Mouse (Mus musculus) ES-Bruce4 (cell line): ENCODE measurements around the gene Rapgef1. TPM values are rescaled to one million over a fixed set of nuclear protein-coding genes. Genes with fewer than 3 reads are reported as not detected.
"Not testable (repeated sequence)": the region's sequence is repeated elsewhere in the genome, so short reads cannot be mapped to it uniquely, and the experiment has no call there.

Experiments used
- H3K27ac ChIP-seq: 2 replicates; pipeline ENCODE4 v1.5.1; 2012; ENCODE audit warnings: low read length, inconsistent platforms; ENCODE audit not compliant: insufficient read depth
- H3K27me3 ChIP-seq: 2 replicates; pipeline ENCODE4 v1.6.1; 2012; ENCODE audit warnings: mild to moderate bottlenecking, low read length, inconsistent platforms; ENCODE audit not compliant: control insufficient read depth, poor library complexity, insufficient read depth, severe bottlenecking
- H3K36me3 ChIP-seq: 2 replicates; pipeline ENCODE4 v1.6.1; 2012; ENCODE audit warnings: inconsistent platforms, mild to moderate bottlenecking, low read length, moderate library complexity; ENCODE audit not compliant: control insufficient read depth, poor library complexity, insufficient read depth, severe bottlenecking
- H3K4me1 ChIP-seq: one replicate; pipeline ENCODE4 v1.8.1; 2011; ENCODE audit warnings: low read length; ENCODE audit not compliant: control insufficient read depth, insufficient read depth
- H3K4me3 ChIP-seq: 2 replicates; pipeline ENCODE4 v1.5.1; 2011; ENCODE audit warnings: low read depth, mild to moderate bottlenecking, low read length
- H3K9ac ChIP-seq: 2 replicates; pipeline ENCODE4 v1.6.1; 2012; ENCODE audit warnings: low read depth, mild to moderate bottlenecking, inconsistent platforms; ENCODE audit not compliant: poor library complexity, severe bottlenecking
- H3K9me3 ChIP-seq: replicated peaks from 2 replicates; pipeline ENCODE4 v1.6.1; 2012; ENCODE audit warnings: mild to moderate bottlenecking, low read length, inconsistent platforms; ENCODE audit not compliant: control insufficient read depth, poor library complexity, insufficient read depth, severe bottlenecking
- CTCF ChIP-seq: IDR thresholded peaks from one replicate; pipeline ENCODE4 v1.8.1; 2011; ENCODE audit warnings: low read depth, low read length
- EP300 ChIP-seq: IDR thresholded peaks from 2 replicates; pipeline ENCODE4 v1.6.1; 2011; ENCODE audit warnings: low read depth, low read length; ENCODE audit not compliant: insufficient read depth
- POLR2A ChIP-seq: IDR thresholded peaks from one replicate; pipeline ENCODE4 v1.8.1; 2011; ENCODE audit warnings: low read length; ENCODE audit not compliant: insufficient read depth
- polyA plus RNA-seq: library from polyadenylated mRNA; stranded (reverse); fragments of >200 nt; gene quantifications from 2 replicates; pipeline ENCODE4 v1.2.4, GENCODE M21; 2011; ENCODE audit warnings: low read depth; ENCODE audit not compliant: missing spikeins, insufficient read depth, insufficient read length

Gene Rapgef1
- polyA plus RNA-seq, 1 experiment: 37.0 TPM

- Histone ChIP-seq H3K9me3 (no peaks in the 10 kb centered on the region), H3K36me3 (no peaks in the 10 kb centered on the region), H3K27ac (peak overlapping the region; percentile 99), H3K4me1 (peaks cover 30% of the 10 kb centered on the region), H3K27me3 (no peaks in the 10 kb centered on the region), H3K4me3 (peak overlapping the region; percentile 0; the same call in 1 of the 2 replicates), H3K9ac (peak overlapping the region; percentile 31; the same call in 1 of the 2 replicates)
- no peak for TF ChIP-seq POLR2A
- TF ChIP-seq EP300: peak; percentile 94
- TF ChIP-seq CTCF: no peak
Measured at GRCm38 (mm10) chr2:29630141-29630771, 10.7 kb downstream of the Rapgef1 start.

DNA sequence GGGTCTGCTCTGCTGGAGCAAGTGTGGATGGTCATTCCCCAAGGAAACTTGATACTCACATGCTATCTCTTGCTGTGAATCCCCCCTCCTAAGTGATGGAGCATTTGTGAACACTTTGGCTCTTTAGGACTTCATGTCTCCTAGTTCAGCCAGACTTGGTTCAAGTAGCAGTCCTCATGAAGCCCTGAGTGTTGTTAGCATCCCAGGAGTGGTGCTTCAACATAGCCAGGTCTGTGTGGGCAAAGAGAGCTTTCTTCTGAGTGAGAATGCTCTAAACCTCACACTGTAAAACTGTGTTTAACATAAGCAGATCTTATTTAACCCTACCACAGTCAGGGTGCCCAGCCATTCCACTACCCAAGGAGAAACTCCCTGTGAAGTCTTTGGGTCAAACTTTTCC is 11.5 kb downstream of the Rapgef1 start:
- peak overlapping the region; percentile 99 for H3K27ac ChIP-seq
- no peaks in the 10 kb centered on the region for H3K36me3 ChIP-seq
- no peaks in the 10 kb centered on the region for H3K27me3 ChIP-seq
- no peak overlapping the region for H3K9ac ChIP-seq
- H3K4me3 ChIP-seq: no peak overlapping the region
- TF ChIP-seq EP300 (no peak), POLR2A (no peak), CTCF (no peak)
- H3K4me1 ChIP-seq: peaks cover 26% of the 10 kb centered on the region
- H3K9me3 ChIP-seq: no peaks in the 10 kb centered on the region

DNA sequence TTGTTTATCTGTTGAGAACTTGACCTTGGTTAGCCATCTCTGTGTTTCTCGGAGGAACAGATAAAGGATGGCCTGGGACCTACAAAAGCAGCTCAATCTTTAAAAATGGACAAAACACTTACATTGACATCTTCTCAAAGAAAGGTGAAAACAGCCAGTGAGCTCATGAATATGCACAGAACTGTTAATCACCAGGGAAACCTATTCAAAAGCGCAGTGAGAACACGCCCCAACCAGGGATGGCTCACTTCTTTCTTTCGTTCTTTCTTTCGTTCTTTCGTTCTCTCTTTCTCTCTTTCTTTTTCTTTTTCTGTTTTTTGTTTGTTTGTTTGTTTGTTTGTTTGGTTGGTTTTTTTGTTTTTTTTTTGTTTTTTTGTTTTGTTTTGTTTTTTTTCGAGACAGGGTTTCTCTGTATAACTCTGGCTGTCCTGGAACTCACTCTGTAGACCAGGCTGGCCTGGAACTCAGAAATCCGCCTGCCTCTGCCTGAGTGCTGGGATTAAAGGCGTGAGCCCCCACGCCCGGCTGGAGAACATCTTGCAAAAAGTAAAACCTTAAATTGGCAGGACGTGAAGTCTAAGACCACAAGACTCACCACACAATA is 12.1 kb downstream of the Rapgef1 start:
- H3K4me3 ChIP-seq, H3K27me3 ChIP-seq, H3K9ac ChIP-seq, H3K36me3 ChIP-seq, H3K9me3 ChIP-seq: not testable (repeated sequence)
- TF ChIP-seq EP300: 0 out of 2 replicates have a peak, but pooled peaks have one; percentile 20
- H3K27ac ChIP-seq: peak overlapping the region; percentile 99
- peaks cover 24% of the 10 kb centered on the region for H3K4me1 ChIP-seq

- no peaks in the 10 kb centered on the region for H3K9me3 ChIP-seq
- TF ChIP-seq POLR2A: no peak
- no peak for TF ChIP-seq CTCF
- no peak for TF ChIP-seq EP300
- H3K4me1 ChIP-seq: peaks cover 24% of the 10 kb centered on the region
- H3K36me3 ChIP-seq: no peaks in the 10 kb centered on the region
- no peak overlapping the region for H3K9ac ChIP-seq
- no peaks in the 10 kb centered on the region for H3K27me3 ChIP-seq
- no peak overlapping the region for H3K4me3 ChIP-seq
- peak overlapping the region; percentile 42 for H3K27ac ChIP-seq
Measured at GRCm38 (mm10) chr2:29632168-29632662, 12.7 kb downstream of the Rapgef1 start.

DNA sequence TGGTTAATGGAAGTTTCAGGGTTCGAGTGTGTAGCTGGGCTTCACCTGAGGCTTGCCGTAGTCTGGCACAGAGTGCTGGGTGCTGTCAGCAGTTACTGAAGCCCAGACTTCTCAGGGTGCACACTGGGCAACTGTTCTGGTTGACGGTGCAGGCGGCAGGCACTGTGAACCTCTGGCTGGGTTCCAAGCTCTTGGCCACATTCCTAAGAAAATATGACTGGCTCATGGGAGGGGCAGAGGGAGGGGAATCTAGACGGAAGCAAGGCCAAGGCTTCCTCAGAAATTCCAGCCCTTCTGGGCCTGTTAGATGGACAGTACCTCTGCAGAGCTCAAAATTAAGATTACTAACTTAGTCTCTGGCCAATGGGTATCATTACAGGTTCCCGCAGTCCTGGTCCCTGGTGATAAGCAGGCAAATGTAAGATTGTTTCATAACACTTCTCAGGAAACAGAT is 13.6 kb downstream of the Rapgef1 start:
- H3K9me3 ChIP-seq: no peaks in the 10 kb centered on the region
- H3K27ac ChIP-seq: peak overlapping the region; percentile 13; the same call in 1 of the 2 replicates
- peaks cover 30% of the 10 kb centered on the region for H3K4me1 ChIP-seq
- no peaks in the 10 kb centered on the region for H3K27me3 ChIP-seq
- H3K4me3 ChIP-seq: peak overlapping the region; percentile 15; the same call in 1 of the 2 replicates
- no peak overlapping the region for H3K9ac ChIP-seq
- H3K36me3 ChIP-seq: no peaks in the 10 kb centered on the region
- TF ChIP-seq POLR2A: no peak
- no peak for TF ChIP-seq CTCF
- no peak for TF ChIP-seq EP300

DNA sequence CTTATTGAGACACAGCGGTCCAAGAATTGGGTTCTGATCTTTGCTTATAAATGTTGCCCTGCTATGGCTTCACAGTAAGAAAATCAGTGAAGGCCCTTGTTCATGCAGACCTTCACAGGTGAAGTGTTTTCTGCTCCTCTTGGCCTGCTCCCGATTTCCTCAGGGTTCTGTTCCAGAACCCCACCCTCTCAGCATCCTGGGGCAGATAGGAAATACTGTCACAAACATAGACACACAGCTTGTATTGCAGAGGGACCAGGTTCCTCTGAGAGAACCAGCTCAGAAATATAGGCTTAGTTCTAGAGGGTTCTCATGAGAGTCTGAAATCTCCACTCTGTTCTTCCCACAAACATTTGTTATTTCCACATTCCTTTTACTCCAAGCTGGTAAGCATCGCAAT is 14.3 kb downstream of the Rapgef1 start:
- H3K27ac ChIP-seq: no peak overlapping the region
- H3K27me3 ChIP-seq: no peaks in the 10 kb centered on the region
- H3K9ac ChIP-seq: no peak overlapping the region
- H3K4me1 ChIP-seq: peaks cover 28% of the 10 kb centered on the region
- H3K9me3 ChIP-seq: no peaks in the 10 kb centered on the region
- TF ChIP-seq POLR2A (no peak), EP300 (no peak), CTCF (no peak)
- H3K4me3 ChIP-seq: no peak overlapping the region
- H3K36me3 ChIP-seq: no peaks in the 10 kb centered on the region
